Mouse (Mus musculus): ENCODE data around the gene Sec13.
"Not testable (repeated sequence)": the region's sequence is repeated elsewhere in the genome, so short reads cannot be mapped to it uniquely, and the experiment has no call there.

Gene Sec13

DNA sequence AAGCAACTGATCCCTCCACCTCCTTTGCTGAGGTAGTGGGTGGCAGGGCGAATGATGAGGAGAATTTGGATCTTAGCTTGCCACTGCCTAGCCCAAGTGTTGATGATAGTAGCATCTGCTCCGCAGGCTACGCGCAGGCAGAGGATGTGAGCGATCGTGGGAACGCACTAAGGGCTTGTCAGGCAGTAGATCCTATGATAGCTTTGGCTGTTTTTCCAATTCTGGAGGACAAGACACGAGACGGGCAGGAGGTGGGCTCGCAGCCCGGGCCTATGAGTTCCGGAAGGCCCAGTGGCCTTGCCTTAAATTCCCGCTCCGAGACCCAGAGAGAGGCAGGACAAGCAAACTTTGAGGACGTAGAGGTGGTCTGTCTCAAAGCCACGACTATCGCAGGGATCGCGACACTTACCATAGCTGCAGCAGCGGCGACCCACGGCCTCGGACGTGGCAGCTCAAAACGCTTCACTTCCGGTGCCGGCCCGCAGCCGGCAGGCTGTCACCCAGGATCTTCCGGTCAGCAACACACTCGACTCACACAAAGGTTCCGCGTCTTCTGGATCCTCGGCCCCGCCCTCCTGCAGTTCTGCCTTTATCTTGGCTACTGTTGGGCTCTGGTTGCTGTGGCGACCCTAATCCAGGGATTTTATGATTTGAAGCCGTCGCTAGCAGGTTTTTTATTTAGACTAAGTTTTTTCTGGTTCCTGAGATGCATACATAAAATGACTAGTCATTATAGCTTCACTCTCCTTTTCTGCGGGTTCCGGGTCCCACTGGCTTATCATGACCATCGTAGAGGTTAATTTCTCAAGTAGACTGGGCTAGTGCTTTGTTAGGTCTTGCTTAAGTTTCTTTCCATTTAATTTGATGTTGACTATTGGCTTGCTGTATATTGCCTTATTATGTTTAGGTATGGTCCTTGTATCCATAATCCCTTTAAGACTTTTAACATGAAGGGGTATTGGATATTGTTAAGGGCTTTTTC lies at the start of gene Sec13:
Gene Sec13, minus strand, starts transcription at position 508 of the 982 bp plus-strand sequence.
- in situ Hi-C loops (cut with MseI, MboI), result no loop called here

- in situ Hi-C loops (cut with MseI, MboI), result no loop called here
Observed at GRCm38 (mm10) chr6:113787459-113787968, 47.0 kb upstream of the Sec13 start.

GRCm38 (mm10) chr6:113785658-113786057 lies 45.1 kb upstream of the Sec13 start:
- in situ Hi-C loops (cut with MseI, MboI), result no loop called here

GRCm38 (mm10) chr6:113778229-113778753 lies 37.7 kb upstream of the Sec13 start:
- in situ Hi-C loops (cut with MseI, MboI), result no loop called here

GRCm38 (mm10) chr6:113768804-113769203 lies 28.3 kb upstream of the Sec13 start:
- in situ Hi-C loops (cut with MseI, MboI), result no loop called here

DNA sequence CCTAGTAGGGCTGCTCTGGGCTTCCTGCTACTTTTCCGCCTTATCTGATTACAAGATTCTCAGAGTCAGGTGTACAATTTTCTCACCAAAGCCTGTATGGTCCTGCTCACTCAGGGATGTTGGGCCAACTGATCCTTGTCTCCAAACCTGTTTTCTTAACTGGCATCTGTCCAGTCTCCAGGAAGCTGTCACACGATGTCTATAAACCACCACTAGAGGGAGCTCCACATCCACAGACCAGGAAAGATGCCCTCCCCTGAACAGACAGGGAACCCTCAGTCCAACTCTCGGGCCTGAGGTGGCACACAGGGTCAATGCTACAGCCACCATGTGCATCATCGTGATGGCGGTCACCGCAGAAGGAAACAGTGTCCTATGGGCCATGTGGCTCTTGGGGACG lies 21.1 kb upstream of the Sec13 start:
- in situ Hi-C loops (cut with MseI, MboI), result loop anchor here (5.0 kb wide), 2 partner anchors 311 to 316 kb away; no protein-coding TSS in a partner anchor

DNA sequence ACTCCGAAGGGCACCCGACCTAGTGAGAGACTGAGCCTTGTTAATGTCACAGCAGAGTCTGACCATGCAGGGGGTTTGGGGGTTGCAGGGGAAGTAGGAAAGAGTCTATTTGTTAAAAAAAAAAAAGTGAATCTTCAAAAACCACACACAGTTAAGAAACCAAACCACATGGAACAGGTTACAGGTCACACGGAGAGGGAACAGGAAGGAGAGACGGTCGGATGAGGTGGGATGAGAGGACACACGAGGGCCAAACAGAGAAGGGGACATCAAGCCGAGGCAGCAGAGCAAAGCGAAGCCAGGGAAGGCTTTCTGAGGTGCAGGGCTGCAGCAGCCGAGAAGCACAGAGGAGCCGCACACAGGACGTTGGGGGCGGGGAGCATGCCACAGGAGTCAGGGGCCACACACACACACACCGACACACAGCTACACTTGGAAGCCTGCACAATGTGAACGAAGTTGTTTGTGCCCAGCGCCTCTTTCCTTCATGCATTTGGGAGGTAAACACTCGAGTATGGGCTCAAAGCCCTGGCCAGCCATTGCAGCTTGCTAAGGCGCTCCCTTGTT lies 8.7 kb upstream of the Sec13 start:
- in situ Hi-C loops (cut with MseI, MboI), result no loop called here

- in situ Hi-C loops (cut with MseI, MboI), result no loop called here
Observed at GRCm38 (mm10) chr6:113748351-113748750, 7.8 kb upstream of the Sec13 start.

- in situ Hi-C loops (cut with MseI, MboI), result no loop called here
Observed at GRCm38 (mm10) chr6:113747284-113747683, 6.7 kb upstream of the Sec13 start.

GRCm38 (mm10) chr6:113745117-113745516 lies 4.6 kb upstream of the Sec13 start:
- in situ Hi-C loops (cut with MseI, MboI), result no loop called here

DNA sequence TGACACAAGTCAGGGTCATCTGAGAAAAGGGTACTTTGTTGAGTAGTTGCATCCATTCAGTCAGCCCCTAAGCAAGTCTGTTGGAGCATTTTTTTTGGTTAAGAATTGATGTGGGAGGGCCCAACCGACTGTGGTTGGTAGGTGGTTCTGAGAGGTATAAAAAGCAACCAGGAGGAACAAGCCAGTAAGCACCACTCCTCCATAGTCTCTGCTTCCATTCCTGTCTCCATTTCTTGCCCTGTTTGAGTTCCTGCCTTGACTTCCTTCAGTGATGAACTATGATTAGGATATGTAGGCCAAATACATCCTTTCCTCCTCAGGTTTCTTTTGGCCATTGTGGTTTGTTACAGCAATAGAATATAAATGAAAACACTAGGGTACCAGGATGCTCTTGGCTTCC lies 2.6 kb upstream of the Sec13 start:
- in situ Hi-C loops (cut with MseI, MboI), result no loop called here

DNA sequence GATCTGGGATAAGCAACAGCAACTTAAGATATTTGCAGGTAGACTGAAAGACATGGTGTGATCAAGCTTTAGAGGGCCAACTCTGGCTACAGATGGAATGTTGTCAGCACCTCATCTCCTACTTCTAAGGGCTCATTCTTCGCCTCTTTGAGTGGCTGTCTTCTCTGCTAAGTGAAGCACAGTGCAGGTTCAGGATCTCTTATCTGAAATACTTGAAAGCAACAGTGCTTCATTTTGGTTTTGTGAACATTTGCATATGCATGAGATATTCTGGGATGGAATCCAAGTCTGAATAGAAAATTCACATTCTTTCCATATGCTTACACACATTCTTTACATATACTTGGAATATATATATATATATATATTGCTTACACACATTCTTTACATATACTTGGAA lies 1.8 kb upstream of the Sec13 start:
- in situ Hi-C loops (cut with MseI, MboI), result no loop called here

DNA sequence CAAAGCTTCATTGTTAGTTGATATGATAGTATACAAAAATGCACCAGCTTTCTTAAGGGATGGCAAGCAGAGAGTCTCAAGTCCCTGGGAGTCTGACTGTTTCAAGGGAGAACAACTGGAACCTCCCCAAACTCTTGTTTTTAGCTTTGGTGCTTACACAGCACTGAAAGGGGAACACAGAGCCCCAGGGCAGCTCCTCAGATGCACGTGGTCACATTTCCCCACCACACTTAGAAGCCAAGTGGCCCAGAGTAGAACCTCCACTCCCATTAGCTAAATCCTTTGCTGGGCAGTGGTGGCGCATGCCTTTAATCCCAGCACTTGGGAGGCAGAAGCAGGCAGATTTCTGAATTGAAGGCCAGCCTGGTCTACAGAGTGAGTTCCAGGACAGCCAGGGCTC lies 882 bp upstream of the Sec13 start:
- in situ Hi-C loops (cut with MseI, MboI), result no loop called here

DNA sequence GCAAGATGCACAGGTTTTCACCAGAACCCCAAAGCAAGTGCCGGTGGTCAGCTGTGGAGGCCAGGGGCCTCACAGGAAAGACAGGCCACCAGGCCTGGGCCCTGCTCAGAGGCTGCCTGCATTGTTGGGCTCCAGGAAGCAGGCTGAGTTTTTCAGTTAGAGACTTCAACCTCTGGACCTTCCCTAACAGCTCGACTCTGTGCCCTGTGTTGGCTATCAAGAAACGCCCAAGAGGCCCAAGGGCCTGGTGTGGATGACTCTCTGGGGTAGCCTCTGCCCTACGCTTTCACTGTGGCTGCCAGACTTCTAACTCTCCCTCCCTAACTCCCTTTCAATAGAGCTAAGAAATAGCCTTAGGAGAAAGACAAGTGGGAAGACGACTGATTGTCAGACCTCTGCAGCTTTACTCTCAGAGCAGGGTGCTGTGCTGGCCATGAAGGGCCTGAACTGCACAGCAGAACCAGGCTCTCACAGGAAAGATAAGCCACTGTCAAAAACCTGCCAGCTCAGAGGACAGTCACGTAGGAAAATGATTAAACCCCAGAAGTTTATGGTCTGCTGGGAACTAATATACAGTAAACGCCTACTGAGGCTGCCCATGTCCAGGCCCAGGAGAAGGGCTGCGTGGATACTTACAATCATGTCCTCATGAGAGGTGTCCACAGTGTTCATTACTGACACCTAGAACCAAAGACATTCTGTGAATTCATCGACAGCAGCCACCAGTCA lies 3.1 kb downstream of the Sec13 start:
- in situ Hi-C loops (cut with MseI, MboI), result no loop called here

GRCm38 (mm10) chr6:113731296-113731695 lies 9.2 kb downstream of the Sec13 start:
- in situ Hi-C loops (cut with MseI, MboI), result no loop called here

GRCm38 (mm10) chr6:113728181-113728580 lies 12.4 kb downstream of the Sec13 start:
- in situ Hi-C loops (cut with MseI, MboI), result no loop called here

- in situ Hi-C loops (cut with MseI, MboI), result no loop called here
Observed at GRCm38 (mm10) chr6:113721061-113721460, 19.5 kb downstream of the Sec13 start.

DNA sequence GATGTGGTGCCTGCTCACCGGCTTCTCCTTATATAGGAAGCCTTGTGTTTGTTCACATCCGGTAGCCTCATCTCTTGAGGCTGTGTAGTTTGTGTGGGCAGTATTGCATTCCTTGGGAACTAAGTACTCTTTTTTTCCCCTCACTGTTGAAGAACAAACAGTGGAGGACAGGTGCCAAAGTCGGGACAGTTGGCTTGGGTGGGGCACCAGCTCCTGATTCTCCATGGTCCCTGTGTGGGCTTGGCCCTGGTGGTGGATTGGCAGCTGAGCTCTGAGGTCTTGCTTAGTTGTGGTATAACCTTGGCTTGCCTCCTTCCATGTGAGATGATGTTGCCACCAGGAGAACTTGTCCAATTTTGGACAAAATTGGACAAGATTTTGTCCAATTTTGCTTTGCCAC lies 20.7 kb downstream of the Sec13 start, which contains the start of gene Ghrl:
Gene Ghrl, minus strand, starts transcription at position 3 of the 400 bp plus-strand sequence.
- in situ Hi-C loops (cut with MseI, MboI), result no loop called here

GRCm38 (mm10) chr6:113717541-113717940 lies 23.0 kb downstream of the Sec13 start:
- in situ Hi-C loops (cut with MseI, MboI), result no loop called here

- in situ Hi-C loops (cut with MseI, MboI), result no loop called here
Observed at GRCm38 (mm10) chr6:113714797-113715196, 25.7 kb downstream of the Sec13 start.

GRCm38 (mm10) chr6:113714276-113714675 lies 26.3 kb downstream of the Sec13 start:
- in situ Hi-C loops (cut with MseI, MboI), result no loop called here

- in situ Hi-C loops (cut with MseI, MboI), result not testable (repeated sequence)
Observed at GRCm38 (mm10) chr6:113713389-113713788, 27.2 kb downstream of the Sec13 start.

Measured in mouse trophoblast stem cell (cell line).